Mouse (Mus musculus) forebrain, postnatal 0 days (tissue): ENCODE results near the gene Cdk2ap1. TPM values are rescaled to one million over a fixed set of nuclear protein-coding genes. Genes with fewer than 3 reads are reported as not detected.

Experiments
- ATAC-seq: fragments of 200-750 bp; cut with Nextera tagmentation; 2 replicates; pipeline ENCODE4 v1.8.0; 2017; ENCODE audit warnings: mild to moderate bottlenecking, moderate library complexity
- DNase-seq: peaks from one replicate; pipeline ENCODE4 v3.0.0-alpha.2; 2015
- H3K27ac ChIP-seq: fragments of 300-500 bp; sonication (generic); 2 replicates; pipeline ENCODE4 v1.5.1; 2014; ENCODE audit warnings: low read depth, mild to moderate bottlenecking, antibody characterized with exemption, low read length, moderate library complexity, mixed read lengths
- H3K27me3 ChIP-seq: fragments of 300-500 bp; sonication (generic); 2 replicates; pipeline ENCODE4 v1.6.1; 2014; ENCODE audit warnings: mild to moderate bottlenecking, low read length, mixed read lengths; ENCODE audit not compliant: insufficient read depth
- H3K36me3 ChIP-seq: fragments of 300-500 bp; sonication (generic); 2 replicates; pipeline ENCODE4 v1.6.1; 2014; ENCODE audit warnings: mild to moderate bottlenecking, moderate library complexity; ENCODE audit not compliant: insufficient read depth
- H3K4me1 ChIP-seq: fragments of 300-500 bp; sonication (generic); 2 replicates; pipeline ENCODE4 v1.6.1; 2014; ENCODE audit warnings: antibody characterized with exemption; ENCODE audit not compliant: insufficient read depth
- H3K4me2 ChIP-seq: fragments of 300-500 bp; sonication (generic); 2 replicates; pipeline ENCODE4 v1.6.1; 2014; ENCODE audit warnings: low read depth, mild to moderate bottlenecking, moderate library complexity
- H3K4me3 ChIP-seq: fragments of 300-500 bp; sonication (generic); 2 replicates; pipeline ENCODE4 v1.5.1; 2014; ENCODE audit warnings: low read depth, low read length, mixed read lengths
- H3K9ac ChIP-seq: fragments of 300-500 bp; sonication (generic); 2 replicates; pipeline ENCODE4 v1.6.1; 2014; ENCODE audit warnings: mild to moderate bottlenecking
- H3K9me3 ChIP-seq: fragments of 300-500 bp; sonication (generic); 2 replicates; pipeline ENCODE4 v1.6.1; 2016; ENCODE audit warnings: low read length
- CTCF ChIP-seq: sonication (generic); IDR thresholded peaks from 2 replicates; pipeline ENCODE4 v1.5.1; 2016; ENCODE audit warnings: antibody characterized with exemption, control low read depth, low read depth
- WGBS: fragments of 180-500 bp; shearing (Covaris S2); extraction: QIAGEN DNeasy Blood & Tissue Kit; methylation state at CpG from one replicate; pipeline ENCODE4 v1.1.7; 2014; 5-methylcytosine and 5-hydroxymethylcytosine counted together
- polyA plus RNA-seq: library from polyadenylated mRNA; unstranded; fragments of >200 nt; fragmentation: Nextera tagmentation; extraction: Ambion mirVana; gene quantifications from 2 replicates; pipeline ENCODE4 v1.2.1, GENCODE M21; 2015
- total RNA-seq: library from RNA; depleted of rRNA; stranded (reverse); fragments of >200 nt; gene quantifications from 2 replicates; pipeline ENCODE4 v1.2.3, GENCODE M21; 2014

The Cdk2ap1 gene
- total and polyA plus RNA-seq, 2 experiments from 2014 or later = 101 to 183 TPM

DNA sequence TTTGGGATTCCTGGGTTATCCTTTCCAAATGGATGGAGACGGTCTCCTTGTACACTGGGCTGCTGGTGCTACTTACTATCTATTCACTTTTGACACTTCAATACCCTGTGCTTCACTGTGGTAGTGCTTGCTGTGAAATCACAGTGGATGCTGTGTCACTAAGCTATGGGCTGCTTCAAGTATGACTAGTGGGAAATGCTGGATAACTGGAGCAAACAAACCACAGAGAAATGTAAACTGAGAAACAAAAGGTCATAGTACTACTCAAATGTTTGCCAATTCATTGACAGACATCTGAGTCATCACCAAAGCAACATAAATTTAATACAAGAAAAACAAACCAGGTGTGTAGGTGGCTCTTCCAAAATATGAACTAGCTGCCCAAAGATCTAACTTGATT lies 13.5 kb upstream of the Cdk2ap1 start:
- ATAC-seq = no peak
- H3K4me3 ChIP-seq = no peak overlapping the region
- H3K9ac ChIP-seq = no peak overlapping the region
- H3K4me1 ChIP-seq = no peaks in the 10 kb centered on the region
- peaks cover 77% of the 10 kb centered on the region for H3K36me3 ChIP-seq
- H3K27me3 ChIP-seq = no peaks in the 10 kb centered on the region
- H3K9me3 ChIP-seq = no peaks in the 10 kb centered on the region
- TF ChIP-seq CTCF = no peak
- no peak overlapping the region for H3K4me2 ChIP-seq
- no peak overlapping the region for H3K27ac ChIP-seq
- WGBS = 98% methylated on average over 1 of the region's 1 CpGs
- DNase-seq = no peak

DNA sequence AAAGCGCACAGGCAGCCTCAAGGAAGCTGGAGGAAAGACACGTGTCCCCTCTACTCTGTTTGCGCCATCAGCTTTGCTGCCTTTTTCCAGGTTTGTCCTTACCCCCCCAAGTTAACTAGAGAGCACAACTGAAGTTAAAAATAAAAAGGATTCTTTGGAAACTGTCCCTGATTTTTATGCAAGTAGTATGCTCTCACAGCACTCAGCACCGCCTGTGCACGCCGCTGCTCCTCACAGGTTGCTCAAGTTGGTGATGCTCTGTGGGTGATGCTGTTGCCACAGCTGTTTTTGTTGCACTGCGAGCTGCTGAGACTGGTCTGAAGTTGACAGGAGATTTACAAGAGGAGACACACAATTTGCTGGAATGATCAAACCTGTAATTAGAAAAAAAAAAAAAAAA lies 11.4 kb upstream of the Cdk2ap1 start:
- Histone ChIP-seq H3K27me3 (no peaks in the 10 kb centered on the region), H3K36me3 (peaks cover 79% of the 10 kb centered on the region), H3K9me3 (no peaks in the 10 kb centered on the region), H3K27ac (no peak overlapping the region), H3K4me3 (no peak overlapping the region), H3K4me1 (no peaks in the 10 kb centered on the region), H3K9ac (no peak overlapping the region), H3K4me2 (no peak overlapping the region)
- ATAC-seq = no peak
- no peak for TF ChIP-seq CTCF
- no peak for DNase-seq
- 95% methylated on average over 7 of the region's 7 CpGs for WGBS

DNA sequence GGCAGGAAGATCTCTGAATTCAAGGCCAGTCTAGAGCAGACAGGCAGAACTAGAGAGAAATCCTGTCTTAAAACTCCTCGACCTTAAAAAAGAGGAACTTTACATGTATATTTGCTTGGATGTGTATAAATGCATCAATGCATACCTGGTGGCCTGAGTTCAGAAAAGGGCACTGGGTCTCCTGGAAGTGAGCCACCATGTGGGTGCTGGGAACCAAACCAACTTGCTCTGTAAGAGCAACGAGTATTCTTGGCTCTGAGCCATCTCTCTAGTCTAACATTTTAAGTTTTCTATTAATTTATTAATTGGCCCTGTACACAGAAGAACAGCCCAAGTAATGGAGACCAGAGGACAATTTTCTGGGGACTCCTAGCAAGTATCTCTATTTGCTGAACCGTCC lies 3.8 kb upstream of the Cdk2ap1 start:
- ATAC-seq = no peak
- H3K27ac ChIP-seq = no peak overlapping the region
- WGBS = 69% methylated on average over 3 of the region's 3 CpGs
- TF ChIP-seq CTCF = no peak
- H3K4me3 ChIP-seq = no peak overlapping the region
- H3K9ac ChIP-seq = no peak overlapping the region
- no peak for DNase-seq
- no peak overlapping the region for H3K4me2 ChIP-seq
- H3K36me3 ChIP-seq = peaks cover 34% of the 10 kb centered on the region
- no peaks in the 10 kb centered on the region for H3K4me1 ChIP-seq
- no peaks in the 10 kb centered on the region for H3K9me3 ChIP-seq
- no peaks in the 10 kb centered on the region for H3K27me3 ChIP-seq

DNA sequence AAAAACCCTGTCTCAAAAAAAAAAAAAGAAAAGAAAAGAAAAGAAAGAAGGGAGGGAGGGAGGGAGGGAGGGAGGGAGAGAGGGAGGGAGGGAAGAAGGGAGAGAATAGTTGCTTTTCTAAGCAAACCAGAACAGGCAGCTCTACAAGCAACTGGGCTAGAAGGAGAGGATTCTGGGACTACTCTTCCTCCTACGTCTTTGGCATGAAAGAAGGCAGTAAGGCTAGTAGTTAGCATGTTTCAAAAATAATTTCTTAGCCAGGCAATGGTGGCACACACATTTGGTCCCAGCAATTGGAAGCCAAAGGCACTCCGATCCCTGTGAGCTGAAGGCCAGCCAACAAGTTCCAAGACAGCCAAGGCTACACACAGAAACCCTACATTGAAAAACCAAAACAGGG lies 2.9 kb upstream of the Cdk2ap1 start:
- H3K27ac ChIP-seq = no peak overlapping the region
- DNase-seq (no peak), ATAC-seq (no peak)
- no peaks in the 10 kb centered on the region for H3K4me1 ChIP-seq
- no peak overlapping the region for H3K4me2 ChIP-seq
- no peaks in the 10 kb centered on the region for H3K9me3 ChIP-seq
- 64% methylated on average over 2 of the region's 2 CpGs for WGBS
- H3K36me3 ChIP-seq = peaks cover 25% of the 10 kb centered on the region
- no peaks in the 10 kb centered on the region for H3K27me3 ChIP-seq
- no peak overlapping the region for H3K4me3 ChIP-seq
- no peak overlapping the region for H3K9ac ChIP-seq
- TF ChIP-seq CTCF = no peak

DNA sequence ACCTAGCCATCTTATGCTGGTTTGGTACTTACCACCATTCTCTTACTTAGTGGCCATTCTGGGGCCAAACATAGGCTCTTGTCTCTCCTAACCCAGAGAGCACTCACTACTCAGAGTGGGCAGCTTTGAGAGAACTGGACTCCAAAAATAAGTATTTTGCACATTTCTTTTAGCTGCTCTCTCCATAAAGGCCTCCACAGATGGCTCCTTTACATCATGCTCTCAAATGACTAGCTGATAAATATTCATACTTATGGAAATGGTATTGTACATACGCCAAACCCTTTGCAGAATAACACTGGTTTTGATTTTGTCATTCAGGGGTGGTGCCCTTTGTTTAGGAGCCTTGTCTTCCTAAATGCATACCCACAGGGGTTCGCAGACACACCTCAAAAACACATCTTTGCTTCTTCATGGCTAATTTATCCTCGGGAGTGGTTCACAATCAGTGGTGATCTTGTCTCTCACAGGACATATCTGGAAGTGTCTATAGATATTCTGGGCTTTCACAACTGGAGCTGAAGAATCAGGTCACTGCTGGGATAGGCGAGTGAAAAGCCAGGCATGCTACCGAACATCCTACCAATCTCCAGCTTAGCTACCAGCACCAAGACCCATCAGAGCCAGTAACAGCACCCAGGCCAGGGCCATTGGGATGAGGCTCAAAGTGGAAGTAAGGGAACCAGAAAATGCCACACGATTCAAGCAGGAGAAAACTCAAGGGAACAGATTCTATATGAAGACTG lies 1.5 kb upstream of the Cdk2ap1 start:
- no peak overlapping the region for H3K4me3 ChIP-seq
- H3K27ac ChIP-seq = peak overlapping the region; percentile 58
- WGBS = 66% methylated on average over 6 of the region's 6 CpGs
- no peaks in the 10 kb centered on the region for H3K4me1 ChIP-seq
- H3K4me2 ChIP-seq = no peak overlapping the region
- no peak for TF ChIP-seq CTCF
- H3K36me3 ChIP-seq = peaks cover 10% of the 10 kb centered on the region
- H3K27me3 ChIP-seq = no peaks in the 10 kb centered on the region
- no peaks in the 10 kb centered on the region for H3K9me3 ChIP-seq
- DNase-seq (peak; percentile 36), ATAC-seq (peak; percentile 56; the same call in 1 of the 2 replicates)
- no peak overlapping the region for H3K9ac ChIP-seq

DNA sequence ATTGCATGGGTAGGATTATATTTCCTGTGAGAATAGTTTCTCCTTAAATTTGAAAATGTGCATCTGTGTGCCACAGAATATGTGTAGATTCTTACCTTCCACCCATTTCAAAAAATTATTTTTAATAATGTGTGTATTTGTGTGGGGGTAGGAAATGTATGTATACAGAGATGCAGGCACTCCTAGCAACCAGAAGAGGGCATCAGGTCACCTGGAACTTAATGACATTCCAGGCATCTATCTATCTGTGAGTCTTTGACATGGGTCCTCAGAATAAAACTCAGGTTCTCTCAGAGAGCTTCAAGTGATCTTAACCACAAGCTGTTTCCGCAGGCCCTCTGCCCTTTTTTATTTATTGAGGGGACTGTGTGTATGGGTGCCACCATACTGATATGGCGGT lies 3.2 kb downstream of the Cdk2ap1 start:
- ATAC-seq (no peak), DNase-seq (no peak)
- 83% methylated on average over 2 of the region's 2 CpGs for WGBS
- no peak overlapping the region for H3K4me2 ChIP-seq
- no peaks in the 10 kb centered on the region for H3K4me1 ChIP-seq
- no peaks in the 10 kb centered on the region for H3K9me3 ChIP-seq
- no peaks in the 10 kb centered on the region for H3K36me3 ChIP-seq
- no peak overlapping the region for H3K4me3 ChIP-seq
- H3K9ac ChIP-seq = no peak overlapping the region
- peak; percentile 43; the same call in 1 of the 2 replicates for TF ChIP-seq CTCF
- no peak overlapping the region for H3K27ac ChIP-seq
- H3K27me3 ChIP-seq = no peaks in the 10 kb centered on the region

DNA sequence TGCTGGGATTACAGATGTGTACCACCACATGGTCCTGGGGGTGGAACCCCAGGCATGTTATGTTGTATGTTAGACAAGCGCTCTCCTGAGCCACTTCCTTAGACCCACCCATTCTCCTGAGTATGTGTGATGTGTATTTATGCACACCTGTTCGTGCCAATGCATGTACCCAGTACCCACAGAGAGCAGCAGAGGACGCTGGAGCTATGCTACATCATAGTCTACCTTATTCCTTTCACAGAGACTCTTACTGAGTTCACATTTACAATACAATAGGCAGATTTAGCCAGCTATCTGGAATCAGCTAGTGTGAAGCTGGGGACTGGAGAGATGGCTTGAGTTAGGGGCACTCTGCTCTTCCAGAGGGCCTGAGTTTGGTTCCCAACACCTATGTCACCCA lies 6.2 kb downstream of the Cdk2ap1 start:
- no peak overlapping the region for H3K4me3 ChIP-seq
- no peak for ATAC-seq

More for the DNA sequence above, 6.2 kb downstream of the Cdk2ap1 start:
- Histone ChIP-seq H3K27me3 (no peaks in the 10 kb centered on the region), H3K36me3 (no peaks in the 10 kb centered on the region), H3K4me2 (no peak overlapping the region), H3K27ac (no peak overlapping the region), H3K9me3 (no peaks in the 10 kb centered on the region), H3K4me1 (peaks cover 4% of the 10 kb centered on the region), H3K9ac (no peak overlapping the region)
- DNase-seq = no peak
- TF ChIP-seq CTCF = peak; percentile 26
- 39% methylated on average over 3 of the region's 3 CpGs for WGBS
